Mouse (Mus musculus): ENCODE measurements around the gene Ndufaf8. TPM values are rescaled to one million over a fixed set of nuclear protein-coding genes. Genes with fewer than 3 reads are reported as not detected.

Ndufaf8 gene
- polyA plus RNA-seq, 1 experiment from 2014 or later: 64.7 TPM

- Histone ChIP-seq H3K27me3 (ENCODE audit: control insufficient read depth, insufficient read depth, low read depth, low read length) (no peaks in the 10 kb centered on the region), H3K9ac (ENCODE audit: low read length) (no peak overlapping the region), H3K27ac (ENCODE audit: low read length) (no peak overlapping the region), H3K4me3 (ENCODE audit: low read length) (no peak overlapping the region), H3K36me3 (ENCODE audit: control insufficient read depth, insufficient read depth, low read length) (peaks cover 20% of the 10 kb centered on the region), H3K4me2 (ENCODE audit: low read depth, low read length) (no peak overlapping the region), H3K9me3 (ENCODE audit: control insufficient read depth, low read length) (no peaks in the 10 kb centered on the region), H3K4me1 (replicated peaks; ENCODE audit: control insufficient read depth, insufficient read depth, low read length) (no peaks in the 10 kb centered on the region)
- no peak for ATAC-seq (ENCODE audit: low read depth)
- WGBS: 78% methylated on average over 9 of the region's 9 CpGs
These were observed 9.1 kb downstream of the Ndufaf8 start for GRCm38 (mm10) chr11:120107796-120108195.

- no peaks in the 10 kb centered on the region for H3K9me3 ChIP-seq (ENCODE audit: control insufficient read depth, low read length)
- ATAC-seq (ENCODE audit: low read depth): no peak
- WGBS: 76% methylated on average over 14 of the region's 14 CpGs
- H3K4me2 ChIP-seq (ENCODE audit: low read depth, low read length): no peak overlapping the region
- H3K27ac ChIP-seq (ENCODE audit: low read length): no peak overlapping the region
- no peak overlapping the region for H3K9ac ChIP-seq (ENCODE audit: low read length)
- H3K27me3 ChIP-seq (ENCODE audit: control insufficient read depth, insufficient read depth, low read depth, low read length): no peaks in the 10 kb centered on the region
- H3K4me3 ChIP-seq (ENCODE audit: low read length): no peak overlapping the region
- H3K4me1 ChIP-seq (replicated peaks; ENCODE audit: control insufficient read depth, insufficient read depth, low read length): no peaks in the 10 kb centered on the region
- H3K36me3 ChIP-seq (ENCODE audit: control insufficient read depth, insufficient read depth, low read length): peaks cover 13% of the 10 kb centered on the region
These were observed 11.0 kb downstream of the Ndufaf8 start for GRCm38 (mm10) chr11:120109558-120110210.

- Histone ChIP-seq H3K9me3 (ENCODE audit: control insufficient read depth, low read length) (no peaks in the 10 kb centered on the region), H3K27ac (ENCODE audit: low read length) (no peak overlapping the region), H3K4me2 (ENCODE audit: low read depth, low read length) (no peak overlapping the region), H3K36me3 (ENCODE audit: control insufficient read depth, insufficient read depth, low read length) (peaks cover 13% of the 10 kb centered on the region), H3K27me3 (ENCODE audit: control insufficient read depth, insufficient read depth, low read depth, low read length) (no peaks in the 10 kb centered on the region), H3K4me1 (replicated peaks; ENCODE audit: control insufficient read depth, insufficient read depth, low read length) (no peaks in the 10 kb centered on the region), H3K4me3 (ENCODE audit: low read length) (no peak overlapping the region), H3K9ac (ENCODE audit: low read length) (no peak overlapping the region)
- WGBS: 54% methylated on average over 7 of the region's 7 CpGs
- 0 out of 2 replicates have a peak, but pooled peaks have one; percentile 8 for ATAC-seq (ENCODE audit: low read depth)
These were observed 11.8 kb downstream of the Ndufaf8 start for GRCm38 (mm10) chr11:120110554-120110953.

GRCm38 (mm10) chr11:120111033-120111432 is 12.3 kb downstream of the Ndufaf8 start:
- no peaks in the 10 kb centered on the region for H3K27me3 ChIP-seq (ENCODE audit: control insufficient read depth, insufficient read depth, low read depth, low read length)
- H3K9me3 ChIP-seq (ENCODE audit: control insufficient read depth, low read length): no peaks in the 10 kb centered on the region
- H3K9ac ChIP-seq (ENCODE audit: low read length): no peak overlapping the region
- no peaks in the 10 kb centered on the region for H3K4me1 ChIP-seq (replicated peaks; ENCODE audit: control insufficient read depth, insufficient read depth, low read length)
- peak; percentile 48; the same call in 1 of the 2 replicates for ATAC-seq (ENCODE audit: low read depth)
- no peak overlapping the region for H3K27ac ChIP-seq (ENCODE audit: low read length)
- no peak overlapping the region for H3K4me3 ChIP-seq (ENCODE audit: low read length)
- WGBS: 4% methylated on average over 2 of the region's 2 CpGs
- no peak overlapping the region for H3K4me2 ChIP-seq (ENCODE audit: low read depth, low read length)
- H3K36me3 ChIP-seq (ENCODE audit: control insufficient read depth, insufficient read depth, low read length): peaks cover 12% of the 10 kb centered on the region

GRCm38 (mm10) chr11:120112136-120112535 is 13.4 kb downstream of the Ndufaf8 start:
- Histone ChIP-seq H3K9ac (ENCODE audit: low read length) (no peak overlapping the region), H3K36me3 (ENCODE audit: control insufficient read depth, insufficient read depth, low read length) (peaks cover 15% of the 10 kb centered on the region), H3K4me3 (ENCODE audit: low read length) (no peak overlapping the region), H3K27ac (ENCODE audit: low read length) (no peak overlapping the region), H3K4me1 (replicated peaks; ENCODE audit: control insufficient read depth, insufficient read depth, low read length) (no peaks in the 10 kb centered on the region), H3K9me3 (ENCODE audit: control insufficient read depth, low read length) (no peaks in the 10 kb centered on the region), H3K4me2 (ENCODE audit: low read depth, low read length) (no peak overlapping the region), H3K27me3 (ENCODE audit: control insufficient read depth, insufficient read depth, low read depth, low read length) (no peaks in the 10 kb centered on the region)
- no peak for ATAC-seq (ENCODE audit: low read depth)
- 86% methylated on average over 4 of the region's 4 CpGs for WGBS

GRCm38 (mm10) chr11:120114488-120115215 is 15.9 kb downstream of the Ndufaf8 start:
- Histone ChIP-seq H3K9ac (ENCODE audit: low read length) (no peak overlapping the region), H3K36me3 (ENCODE audit: control insufficient read depth, insufficient read depth, low read length) (peaks cover 11% of the 10 kb centered on the region), H3K27ac (ENCODE audit: low read length) (no peak overlapping the region), H3K4me1 (replicated peaks; ENCODE audit: control insufficient read depth, insufficient read depth, low read length) (no peaks in the 10 kb centered on the region), H3K4me2 (ENCODE audit: low read depth, low read length) (no peak overlapping the region), H3K27me3 (ENCODE audit: control insufficient read depth, insufficient read depth, low read depth, low read length) (no peaks in the 10 kb centered on the region), H3K9me3 (ENCODE audit: control insufficient read depth, low read length) (no peaks in the 10 kb centered on the region), H3K4me3 (ENCODE audit: low read length) (no peak overlapping the region)
- 91% methylated on average over 21 of the region's 21 CpGs for WGBS
- no peak for ATAC-seq (ENCODE audit: low read depth)

GRCm38 (mm10) chr11:120117626-120118025 is 18.9 kb downstream of the Ndufaf8 start:
- H3K4me2 ChIP-seq (ENCODE audit: low read depth, low read length): no peak overlapping the region
- H3K27ac ChIP-seq (ENCODE audit: low read length): no peak overlapping the region
- WGBS: 88% methylated on average over 2 of the region's 2 CpGs
- ATAC-seq (ENCODE audit: low read depth): no peak
- no peak overlapping the region for H3K4me3 ChIP-seq (ENCODE audit: low read length)
- H3K9me3 ChIP-seq (ENCODE audit: control insufficient read depth, low read length): no peaks in the 10 kb centered on the region
- peaks cover 11% of the 10 kb centered on the region for H3K36me3 ChIP-seq (ENCODE audit: control insufficient read depth, insufficient read depth, low read length)
- H3K4me1 ChIP-seq (replicated peaks; ENCODE audit: control insufficient read depth, insufficient read depth, low read length): no peaks in the 10 kb centered on the region
- no peak overlapping the region for H3K9ac ChIP-seq (ENCODE audit: low read length)
- no peaks in the 10 kb centered on the region for H3K27me3 ChIP-seq (ENCODE audit: control insufficient read depth, insufficient read depth, low read depth, low read length)

- Histone ChIP-seq H3K27me3 (ENCODE audit: control insufficient read depth, insufficient read depth, low read depth, low read length) (no peaks in the 10 kb centered on the region), H3K4me2 (ENCODE audit: low read depth, low read length) (no peak overlapping the region), H3K4me1 (replicated peaks; ENCODE audit: control insufficient read depth, insufficient read depth, low read length) (no peaks in the 10 kb centered on the region), H3K9ac (ENCODE audit: low read length) (no peak overlapping the region), H3K27ac (ENCODE audit: low read length) (no peak overlapping the region), H3K36me3 (ENCODE audit: control insufficient read depth, insufficient read depth, low read length) (peaks cover 11% of the 10 kb centered on the region), H3K4me3 (ENCODE audit: low read length) (no peak overlapping the region), H3K9me3 (ENCODE audit: control insufficient read depth, low read length) (no peaks in the 10 kb centered on the region)
- 93% methylated on average over 7 of the region's 7 CpGs for WGBS
- ATAC-seq (ENCODE audit: low read depth): no peak
These were observed 20.4 kb downstream of the Ndufaf8 start for GRCm38 (mm10) chr11:120119108-120119507.

- WGBS: 70% methylated on average over 10 of the region's 10 CpGs
- Histone ChIP-seq H3K4me3 (ENCODE audit: low read length) (no peak overlapping the region), H3K4me1 (replicated peaks; ENCODE audit: control insufficient read depth, insufficient read depth, low read length) (no peaks in the 10 kb centered on the region), H3K9me3 (ENCODE audit: control insufficient read depth, low read length) (no peaks in the 10 kb centered on the region), H3K27me3 (ENCODE audit: control insufficient read depth, insufficient read depth, low read depth, low read length) (no peaks in the 10 kb centered on the region), H3K36me3 (ENCODE audit: control insufficient read depth, insufficient read depth, low read length) (peaks cover 8% of the 10 kb centered on the region; the same call in 1 of the 2 replicates), H3K4me2 (ENCODE audit: low read depth, low read length) (no peak overlapping the region), H3K27ac (ENCODE audit: low read length) (no peak overlapping the region), H3K9ac (ENCODE audit: low read length) (no peak overlapping the region)
- ATAC-seq (ENCODE audit: low read depth): no peak
These were observed 21.3 kb downstream of the Ndufaf8 start for GRCm38 (mm10) chr11:120119936-120120541.
